Mouse (Mus musculus) cerebellum, adult 2 months (tissue): ENCODE data around the gene Vmn1r217. TPM values are rescaled to one million over a fixed set of nuclear protein-coding genes. Genes with fewer than 3 reads are reported as not detected.
"Not testable (repeated sequence)": the region's sequence is repeated elsewhere in the genome, so short reads cannot be mapped to it uniquely, and the experiment has no call there.

Source experiments
- DNase-seq, 2 experiments: peaks; one replicate each; pipeline ENCODE4 v3.0.0; 2021
- H3K27ac ChIP-seq: fragments of 200-500 bp; 2 replicates; pipeline ENCODE4 v1.5.1; 2012; ENCODE audit warnings: low read length, control low read depth, inconsistent platforms; ENCODE audit not compliant: insufficient read depth
- H3K27me3 ChIP-seq: fragments of 200-500 bp; 2 replicates; pipeline ENCODE4 v1.6.1; 2012; ENCODE audit warnings: inconsistent platforms, mild to moderate bottlenecking, low read length, moderate library complexity; ENCODE audit not compliant: control insufficient read depth, insufficient read depth
- H3K4me1 ChIP-seq: fragments of 200-500 bp; 2 replicates; pipeline ENCODE4 v1.6.1; 2011; ENCODE audit warnings: low read length; ENCODE audit not compliant: control insufficient read depth, insufficient read depth
- H3K4me3 ChIP-seq: fragments of 200-500 bp; replicated peaks from 2 replicates; pipeline ENCODE3; 2011; ENCODE audit warnings: mild to moderate bottlenecking, low read depth, low read length, control low read depth; ENCODE audit not compliant: insufficient read depth
- CTCF ChIP-seq: fragments of 200-500 bp; IDR thresholded peaks from 2 replicates; pipeline ENCODE4 v1.5.1; 2011; ENCODE audit warnings: low read depth, mild to moderate bottlenecking, control low read depth, low read length, moderate library complexity, borderline replicate concordance; ENCODE audit not compliant: insufficient read depth
- POLR2A ChIP-seq: fragments of 200-500 bp; IDR thresholded peaks from 2 replicates; pipeline ENCODE4 v1.6.1; 2011; ENCODE audit warnings: low read length, control low read depth, borderline replicate concordance; ENCODE audit not compliant: insufficient read depth
- WGBS: fragments of 180-500 bp; shearing (Covaris S2); methylation state at CpG from one replicate; pipeline ENCODE4 v1.1.7; 2018; 5-methylcytosine and 5-hydroxymethylcytosine counted together
- polyA plus RNA-seq: library from polyadenylated mRNA; depleted of rRNA; stranded (reverse); fragments of >200 nt; gene quantifications from 2 replicates; pipeline ENCODE4 v1.2.3, GENCODE M21; 2012; rRNA removed

Gene Vmn1r217
- polyA plus RNA-seq, result not detected in 2 replicates

DNA sequence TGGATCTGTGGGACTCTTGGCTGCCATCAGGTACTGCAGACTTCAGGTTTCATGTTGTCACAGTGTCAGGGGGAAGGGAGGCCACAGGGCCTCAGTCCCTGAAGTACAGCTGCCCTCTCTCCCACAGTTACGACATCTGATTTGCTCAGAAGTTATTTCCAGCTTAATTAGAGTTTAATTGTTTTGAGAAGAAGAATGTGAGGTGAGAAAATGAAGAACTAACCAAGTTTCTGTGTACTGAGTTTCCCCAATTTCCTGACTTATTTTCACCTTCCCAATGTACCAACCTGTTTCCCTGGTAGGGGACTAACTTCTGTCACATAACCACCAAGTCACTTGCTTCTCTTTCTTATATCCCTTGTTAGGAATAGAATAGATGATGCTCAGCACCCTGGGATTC lies at the start of gene Vmn1r217:
Gene Vmn1r217, minus strand, starts transcription at position 101 of the 400 bp plus-strand sequence.
- WGBS, result 64% methylated on average over 1 of the region's 1 CpGs
- not testable (repeated sequence) for DNase-seq, H3K27me3 ChIP-seq, H3K4me1 ChIP-seq, H3K27ac ChIP-seq, H3K4me3 ChIP-seq

DNA sequence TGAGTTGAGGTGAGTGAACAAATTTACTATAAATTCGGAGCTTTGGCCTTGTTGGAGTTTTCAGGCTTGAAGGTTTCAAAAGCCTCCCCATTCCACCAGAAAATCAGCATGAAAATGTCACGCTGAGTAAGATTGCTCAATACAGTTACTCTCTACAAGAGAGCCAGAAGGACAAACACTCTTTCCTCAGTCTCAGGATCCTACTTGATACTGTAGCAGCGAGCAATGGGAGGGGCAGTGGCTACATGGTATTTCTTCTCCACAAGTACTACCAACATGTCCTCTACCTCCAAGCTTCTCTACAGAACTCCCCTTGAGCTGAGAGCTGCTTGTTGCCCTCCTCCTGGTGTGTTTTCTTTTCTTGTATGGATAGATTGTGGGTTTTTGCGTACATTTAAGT lies 48.4 kb upstream of the Vmn1r217 start:
- H3K27ac ChIP-seq, H3K4me1 ChIP-seq, H3K4me3 ChIP-seq, DNase-seq, H3K27me3 ChIP-seq: not testable (repeated sequence)
- WGBS, result 77% methylated on average over 4 of the region's 4 CpGs

DNA sequence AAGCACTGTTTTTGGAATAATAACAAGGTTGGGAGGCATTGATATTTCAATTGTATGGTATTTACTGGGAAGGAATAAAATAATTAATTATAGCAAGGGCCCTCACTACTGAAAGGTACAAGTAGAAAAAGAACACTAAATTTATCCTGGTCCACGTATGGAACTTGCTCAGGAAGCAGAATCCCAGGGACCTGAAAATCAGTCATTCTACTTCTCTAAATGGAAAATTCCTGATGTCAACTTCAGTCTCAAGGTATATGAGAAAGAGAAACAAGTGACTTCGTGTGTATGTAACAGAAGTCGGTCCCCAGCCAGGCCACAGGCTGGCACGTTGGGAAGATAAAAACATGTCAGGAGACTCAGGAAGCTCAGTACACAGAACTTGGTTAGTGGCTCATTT lies 41.0 kb upstream of the Vmn1r217 start, which contains the start of gene Vmn1r219:
Gene Vmn1r219, plus strand, starts transcription at position 301 of the 400 bp plus-strand sequence.
- Histone ChIP-seq H3K27ac (no peak within 1 kb of the TSS), H3K4me1 (no peaks in the 10 kb centered on the region), H3K27me3 (no peaks in the 10 kb centered on the region), H3K4me3 (no peak within 1 kb of the TSS)
- no peak for DNase-seq
- 79% methylated on average over 4 of the region's 4 CpGs for WGBS
- TF ChIP-seq CTCF (no peak), POLR2A (no peak)

DNA sequence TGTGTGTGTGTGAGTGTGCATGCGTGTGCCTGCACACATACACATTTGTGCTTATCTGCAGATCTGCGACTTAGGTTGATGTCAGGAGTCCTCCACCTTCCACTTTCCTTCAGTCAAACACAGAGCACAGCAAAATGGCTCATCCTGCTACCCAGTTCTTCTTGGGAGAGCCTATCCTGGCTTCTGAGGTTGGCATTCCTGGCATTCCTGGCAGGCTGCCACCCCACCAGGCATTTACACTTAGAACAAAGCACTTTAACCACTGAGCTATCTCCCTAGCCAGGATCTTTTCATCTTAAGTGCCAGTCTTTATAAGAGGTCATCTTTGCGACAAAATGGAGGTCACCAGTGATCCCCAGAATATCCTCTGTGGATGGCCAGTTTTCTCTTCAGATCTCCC lies 39.8 kb upstream of the Vmn1r217 start:
- no peak for DNase-seq
- 58% methylated on average over 3 of the region's 3 CpGs for WGBS
- no peaks in the 10 kb centered on the region for H3K4me1 ChIP-seq
- no peak overlapping the region for H3K27ac ChIP-seq
- no peak overlapping the region for H3K4me3 ChIP-seq
- H3K27me3 ChIP-seq, result no peaks in the 10 kb centered on the region
- TF ChIP-seq CTCF, result no peak
- TF ChIP-seq POLR2A, result no peak

DNA sequence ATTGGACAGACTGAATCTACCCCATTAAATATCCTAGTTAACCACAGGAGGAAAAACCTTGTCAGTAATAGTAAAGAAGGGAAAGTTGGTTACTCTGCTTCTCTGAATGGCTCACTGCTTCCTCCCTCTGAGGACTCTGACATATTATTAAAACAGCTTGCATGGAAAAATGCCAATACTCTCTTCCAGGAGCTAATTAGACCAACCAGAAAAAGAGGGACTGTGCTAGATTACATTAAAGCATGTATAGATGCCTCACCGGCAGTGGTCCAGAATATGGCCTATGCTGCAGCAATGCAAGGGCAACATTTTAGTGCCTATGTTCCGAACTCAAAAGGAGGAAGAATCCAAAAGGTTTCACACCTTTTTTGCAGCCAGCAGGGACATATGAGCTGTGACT lies 20.9 kb upstream of the Vmn1r217 start:
- H3K4me3 ChIP-seq, result no peak overlapping the region
- no peaks in the 10 kb centered on the region for H3K4me1 ChIP-seq
- WGBS, result 20% methylated on average over 2 of the region's 2 CpGs
- no peak for TF ChIP-seq POLR2A
- no peak for TF ChIP-seq CTCF
- H3K27ac ChIP-seq, result no peak overlapping the region
- peak in 1 of 2 experiments; percentile 3 for DNase-seq
- H3K27me3 ChIP-seq, result no peaks in the 10 kb centered on the region

DNA sequence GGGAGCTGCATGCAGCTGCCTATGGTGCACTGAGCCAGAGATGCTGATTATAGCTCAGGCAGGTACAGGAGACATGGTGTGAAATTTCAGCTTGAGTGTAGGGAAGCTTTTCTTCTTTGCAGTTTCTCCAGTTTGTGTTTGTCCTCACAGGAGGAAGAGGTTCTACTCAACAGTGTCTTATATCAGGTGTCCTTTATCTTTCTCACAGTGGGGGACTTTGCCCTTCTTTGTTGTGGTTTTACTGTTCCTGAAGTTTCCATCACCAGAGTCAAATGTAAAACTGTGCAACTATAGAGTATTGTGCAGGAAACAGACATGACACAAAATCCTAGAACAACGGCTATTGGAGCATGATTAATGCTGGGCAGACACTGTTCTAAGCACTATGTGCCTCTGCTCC lies 15.5 kb upstream of the Vmn1r217 start:
- 50% methylated on average over 1 of the region's 1 CpGs for WGBS
- DNase-seq, result no peak
- H3K27me3 ChIP-seq, result no peaks in the 10 kb centered on the region
- no peak for TF ChIP-seq CTCF
- TF ChIP-seq POLR2A, result no peak
- H3K4me1 ChIP-seq, result no peaks in the 10 kb centered on the region
- H3K27ac ChIP-seq, result no peak overlapping the region
- no peak overlapping the region for H3K4me3 ChIP-seq

DNA sequence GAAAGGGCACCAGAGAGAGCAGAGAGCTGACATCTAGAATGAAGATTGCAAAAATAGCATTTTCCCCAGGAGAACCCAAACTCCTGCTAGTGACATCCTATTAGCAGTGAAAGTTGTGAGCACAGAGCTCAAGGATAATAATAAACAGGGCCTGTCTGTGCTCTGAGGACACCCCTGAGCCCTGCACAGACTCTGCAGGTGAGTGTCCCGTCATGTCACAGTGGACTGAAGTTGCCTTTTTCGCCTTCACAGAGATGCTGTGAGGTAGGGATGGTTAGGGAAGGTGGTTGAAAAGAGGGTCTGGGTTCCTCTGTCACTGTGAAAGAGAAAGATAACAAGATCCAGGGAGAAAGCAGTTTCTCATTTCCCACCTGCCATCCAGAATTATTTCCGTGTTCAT lies 15.1 kb upstream of the Vmn1r217 start, which contains the start of gene Vmn1r218:
Gene Vmn1r218, plus strand, starts transcription at position 57 of the 400 bp plus-strand sequence.
- no peaks in the 10 kb centered on the region for H3K27me3 ChIP-seq
- H3K27ac ChIP-seq, result no peak within 1 kb of the TSS
- WGBS, result 60% methylated on average over 3 of the region's 3 CpGs
- no peaks in the 10 kb centered on the region for H3K4me1 ChIP-seq
- DNase-seq, result no peak
- TF ChIP-seq POLR2A (no peak), CTCF (no peak)
- H3K4me3 ChIP-seq, result no peak within 1 kb of the TSS

DNA sequence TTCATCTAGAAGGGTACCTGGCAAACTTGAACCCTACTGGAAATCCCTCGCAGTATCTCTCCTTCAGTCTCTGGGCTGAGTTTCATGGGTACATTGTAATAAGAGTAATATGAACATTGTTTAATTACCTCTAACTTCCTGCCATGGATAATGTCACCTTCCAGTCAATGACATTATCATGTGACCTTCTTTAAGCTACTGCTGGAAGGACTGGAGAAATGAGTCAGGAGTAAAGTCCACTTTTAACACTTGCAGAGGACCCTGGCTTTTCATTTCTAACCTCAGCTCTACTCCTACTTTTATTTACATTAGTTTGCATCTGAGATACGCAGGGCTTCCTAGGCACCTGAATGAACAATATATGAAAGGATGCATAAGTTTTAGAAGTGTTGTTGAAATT lies 2.6 kb upstream of the Vmn1r217 start:
- Histone ChIP-seq H3K27ac (no peak overlapping the region), H3K27me3 (no peaks in the 10 kb centered on the region), H3K4me3 (no peak overlapping the region), H3K4me1 (no peaks in the 10 kb centered on the region)
- no peak for DNase-seq
- TF ChIP-seq CTCF, result no peak
- TF ChIP-seq POLR2A, result no peak
- 93% methylated on average over 2 of the region's 2 CpGs for WGBS

DNA sequence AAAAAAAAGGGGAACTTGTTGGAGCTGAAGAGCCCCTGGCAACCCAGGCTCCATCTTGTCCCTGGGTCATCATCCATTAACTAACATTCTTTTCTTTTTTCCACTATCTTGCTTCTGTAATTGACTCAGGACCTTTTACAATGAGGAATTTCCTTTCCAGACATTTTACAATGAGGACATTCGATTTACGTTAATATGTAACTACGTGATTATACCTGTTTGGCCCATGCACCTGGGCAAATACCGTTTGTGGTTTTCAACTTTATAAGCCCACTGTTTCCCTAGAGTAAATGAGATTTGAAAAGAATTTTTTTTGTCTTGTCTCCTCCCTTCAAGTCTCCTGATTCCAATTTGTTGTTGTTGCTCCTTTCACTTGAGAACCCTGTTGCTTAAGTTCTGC lies 23.6 kb downstream of the Vmn1r217 start:
- WGBS, result 94% methylated on average over 4 of the region's 4 CpGs
- H3K4me3 ChIP-seq, result no peak overlapping the region
- DNase-seq, result no peak

More for the DNA sequence above, 23.6 kb downstream of the Vmn1r217 start:
- Histone ChIP-seq H3K4me1 (no peaks in the 10 kb centered on the region), H3K27me3 (no peaks in the 10 kb centered on the region), H3K27ac (no peak overlapping the region)
- TF ChIP-seq CTCF (no peak), POLR2A (no peak)
